Mouse (Mus musculus) frontal cortex, postnatal 10 days (tissue): ENCODE data around the gene Gm5767.

ENCODE experiments used
- DNase-seq, 2 experiments: peaks; one replicate each; pipeline ENCODE4 v3.0.0; 2022; ENCODE audit warnings: low spot score in 2 of 2, mixed read lengths in 1 of 2

Gm5767 gene

GRCm38 (mm10) chr16:8670041-8671035, 10.2 kb upstream of the Gm5767 start:
- no peak for DNase-seq

- peak; percentile 76 to 87 for DNase-seq
These were observed 8.8 kb upstream of the Gm5767 start, which contains the start of gene Carhsp1 for GRCm38 (mm10) chr16:8671551-8672349. Carhsp1 (minus strand) TSS chr16:8672155.

- DNase-seq: no peak
These were observed 8.3 kb upstream of the Gm5767 start for GRCm38 (mm10) chr16:8672350-8672687.

- DNase-seq: no peak
These were observed 7.8 kb upstream of the Gm5767 start for GRCm38 (mm10) chr16:8672811-8673210.

- no peak for DNase-seq
These were observed 7.2 kb upstream of the Gm5767 start for GRCm38 (mm10) chr16:8673343-8673742.

- peak in 1 of 2 experiments; percentile 40 for DNase-seq
These were observed 6.4 kb upstream of the Gm5767 start for GRCm38 (mm10) chr16:8674165-8674564.

- DNase-seq: no peak
These were observed 5.0 kb upstream of the Gm5767 start for GRCm38 (mm10) chr16:8675559-8675958.

GRCm38 (mm10) chr16:8676228-8676627, 4.3 kb upstream of the Gm5767 start:
- DNase-seq: no peak

- peak in 1 of 2 experiments; percentile 39 for DNase-seq
These were observed 3.8 kb upstream of the Gm5767 start for GRCm38 (mm10) chr16:8676800-8677199.

GRCm38 (mm10) chr16:8678035-8678434, 2.5 kb upstream of the Gm5767 start:
- DNase-seq: no peak

- no peak for DNase-seq
These were observed 1.9 kb upstream of the Gm5767 start for GRCm38 (mm10) chr16:8678676-8679075.

- DNase-seq: no peak
These were observed 790 bp upstream of the Gm5767 start for GRCm38 (mm10) chr16:8679780-8680179.

- no peak for DNase-seq
These were observed 4.5 kb downstream of the Gm5767 start for GRCm38 (mm10) chr16:8685087-8685486.

GRCm38 (mm10) chr16:8686121-8686870, 5.7 kb downstream of the Gm5767 start:
- peak; percentile 65 to 75 for DNase-seq

GRCm38 (mm10) chr16:8686871-8687535, 6.4 kb downstream of the Gm5767 start:
- no peak for DNase-seq

- no peak for DNase-seq
These were observed 7.1 kb downstream of the Gm5767 start for GRCm38 (mm10) chr16:8687559-8688112.

- DNase-seq: peak in 1 of 2 experiments; percentile 48
These were observed 9.5 kb downstream of the Gm5767 start for GRCm38 (mm10) chr16:8689979-8690656.

GRCm38 (mm10) chr16:8691206-8691605, 10.6 kb downstream of the Gm5767 start:
- no peak for DNase-seq

GRCm38 (mm10) chr16:8699556-8699955, 19.0 kb downstream of the Gm5767 start:
- no peak for DNase-seq

- no peak for DNase-seq
These were observed 20.0 kb downstream of the Gm5767 start for GRCm38 (mm10) chr16:8700586-8700985.
